Mouse (Mus musculus): ENCODE results near the gene Npff.

Npff gene

GRCm38 (mm10) chr15:102503924-102504782 lies 20.6 kb downstream of the Npff start:
- no peak for DNase-seq (ENCODE audit: low spot score)

DNA sequence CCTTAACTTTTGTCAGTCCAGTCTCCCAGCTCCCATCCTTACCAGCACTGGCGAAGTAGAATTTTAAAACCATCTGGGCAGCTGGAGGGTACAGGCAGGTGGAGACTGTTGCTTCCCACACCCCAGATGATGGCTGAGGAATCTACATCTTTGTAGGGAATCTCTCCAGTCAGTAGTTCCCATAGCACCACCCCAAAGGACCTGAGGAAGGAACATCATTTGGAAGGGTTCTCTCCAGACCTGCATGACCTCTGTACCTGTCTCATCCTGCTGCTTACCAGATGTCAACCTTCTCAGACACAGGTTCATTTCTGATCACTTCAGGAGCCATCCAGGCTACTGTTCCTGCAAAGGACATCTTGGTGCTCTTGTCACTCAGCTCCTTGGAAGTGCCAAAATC lies 21.3 kb downstream of the Npff start, which contains the start of gene Gm10337:
Gene Gm10337 (plus strand): TSS at position 276 of the 400 bp plus-strand sequence.
- DNase-seq (ENCODE audit: low spot score), result no peak

DNA sequence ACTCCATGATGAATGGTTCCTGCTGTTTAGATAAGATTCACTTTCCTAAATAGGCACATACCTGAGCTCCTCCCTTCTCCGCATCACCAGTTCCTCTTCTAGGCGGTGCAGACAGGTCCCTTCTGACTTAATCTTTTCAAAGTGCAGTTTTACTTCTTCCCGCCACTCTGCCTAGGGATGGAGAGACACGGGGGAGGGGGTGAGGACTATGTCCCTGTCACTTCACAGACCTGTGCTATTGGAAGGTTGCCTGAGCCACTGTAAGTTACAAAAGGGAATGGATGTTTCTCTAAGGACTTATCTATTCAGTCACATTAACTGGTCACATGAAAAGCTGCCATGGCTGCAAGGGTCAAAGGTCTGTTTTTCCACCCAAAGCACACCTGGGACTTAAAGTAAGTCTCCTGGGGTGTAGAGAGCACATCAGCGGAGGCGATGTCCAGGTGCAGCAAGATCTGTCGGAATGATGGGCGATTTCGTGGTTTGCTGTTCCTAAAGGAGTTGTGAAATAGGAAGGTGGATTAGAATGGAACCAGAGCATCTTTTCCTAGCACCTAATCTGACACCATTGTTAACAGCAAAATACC lies 22.4 kb downstream of the Npff start:
- DNase-seq (ENCODE audit: low spot score), result no peak

GRCm38 (mm10) chr15:102501084-102501814 lies 23.5 kb downstream of the Npff start:
- no peak for DNase-seq (ENCODE audit: low spot score)

DNA sequence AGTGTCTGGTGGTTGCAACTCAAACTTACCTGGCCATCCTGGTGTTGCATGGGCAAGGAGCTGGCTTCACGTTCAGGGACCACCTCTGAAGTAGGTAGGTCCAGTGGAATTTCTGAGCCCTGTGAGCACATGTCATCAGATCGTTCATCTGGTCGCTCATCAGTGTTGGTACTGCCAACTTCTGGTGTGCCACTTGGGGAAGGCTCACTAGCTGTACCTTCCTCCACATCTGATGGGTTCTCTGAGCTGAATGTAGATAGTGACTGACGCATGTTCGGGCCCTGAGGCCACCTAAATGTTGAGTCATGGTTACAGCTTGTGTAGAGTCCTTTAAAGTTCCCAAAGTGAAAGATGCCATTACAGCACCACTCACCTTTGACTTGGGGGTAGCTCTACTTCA lies 24.3 kb downstream of the Npff start:
- no peak for DNase-seq (ENCODE audit: low spot score)

DNA sequence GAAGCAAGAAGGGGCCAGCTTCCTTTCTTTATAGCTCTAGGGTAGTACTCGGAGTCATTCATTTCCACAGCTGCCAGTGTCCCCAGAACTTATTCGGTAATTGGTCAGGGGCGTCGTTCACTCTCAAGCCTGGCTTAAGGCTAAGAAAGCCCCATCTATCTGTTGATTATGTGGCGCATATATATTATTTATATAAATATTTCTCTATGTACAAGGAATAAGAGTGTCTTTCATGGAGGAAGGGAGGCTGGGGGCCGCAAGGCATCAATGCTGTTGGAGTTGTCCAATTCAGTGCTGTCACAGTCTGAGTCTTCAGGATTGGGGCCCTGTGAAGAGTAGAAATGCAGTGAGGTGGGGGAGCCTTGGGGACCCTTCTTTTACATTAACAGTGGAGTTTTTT lies 24.9 kb downstream of the Npff start:
- DNase-seq (ENCODE audit: low spot score), result no peak

DNA sequence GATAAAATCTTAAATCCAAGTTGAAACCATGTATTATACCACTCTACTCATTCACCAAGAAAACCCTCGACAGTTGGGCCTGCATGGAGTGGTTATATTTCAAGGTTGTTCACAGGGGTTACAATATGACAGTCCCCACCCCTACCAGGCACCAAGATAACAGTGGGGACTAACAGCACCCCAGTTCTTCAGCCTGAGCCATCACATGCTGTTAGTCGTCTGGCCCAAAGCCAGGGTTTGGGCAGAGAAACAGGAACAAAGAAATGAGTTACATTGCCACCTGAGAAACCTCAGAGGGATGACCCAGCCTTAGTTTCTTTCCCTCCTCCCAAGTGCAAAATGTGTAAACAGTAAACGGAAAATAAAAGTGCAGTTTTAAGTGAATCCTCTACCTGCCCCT lies 25.4 kb downstream of the Npff start:
- no peak for DNase-seq (ENCODE audit: low spot score)

DNA sequence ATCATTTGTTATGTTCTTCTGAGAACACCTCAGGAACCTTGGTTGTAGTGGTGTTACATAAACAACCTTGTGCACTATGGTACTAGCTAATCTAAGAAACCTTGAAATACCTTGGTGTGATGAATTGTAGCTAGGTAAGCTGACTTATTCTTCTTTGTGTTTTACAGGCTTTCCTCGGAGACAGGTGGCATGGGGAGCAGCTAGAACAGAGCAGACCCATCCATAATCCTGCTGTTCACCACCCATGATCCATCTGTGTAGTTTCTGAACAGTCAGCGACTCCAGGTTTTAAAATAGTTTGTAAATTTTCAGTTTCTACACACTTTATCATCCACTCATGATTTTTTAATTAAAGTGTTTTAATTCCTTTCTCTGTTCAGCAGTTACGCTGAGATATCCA lies 26.4 kb downstream of the Npff start:
- no peak for DNase-seq (ENCODE audit: low spot score)

GRCm38 (mm10) chr15:102487664-102488063 lies 37.1 kb downstream of the Npff start:
- no peak for DNase-seq (ENCODE audit: low spot score)

DNA sequence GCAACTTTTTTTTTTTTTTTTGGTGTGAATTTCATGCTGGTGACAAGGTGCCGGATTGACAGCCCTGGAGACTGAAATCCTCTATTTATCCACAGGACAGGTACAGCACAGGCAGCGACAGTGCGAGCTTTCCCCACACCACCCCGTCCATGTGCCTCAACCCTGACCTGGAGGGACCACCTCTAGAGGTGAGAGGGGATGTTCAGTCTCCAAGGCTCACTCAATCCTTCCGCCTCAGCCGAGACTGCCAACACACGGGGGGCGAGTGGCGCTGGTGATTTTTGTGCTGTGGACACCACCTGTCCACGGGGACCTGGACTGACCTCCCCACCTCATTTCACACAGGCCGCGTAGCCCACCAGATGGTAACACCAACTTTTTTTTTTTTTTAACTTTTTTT lies 38.9 kb downstream of the Npff start:
- no peak for DNase-seq (ENCODE audit: low spot score)

GRCm38 (mm10) chr15:102483136-102483535 lies 41.6 kb downstream of the Npff start:
- no peak for DNase-seq (ENCODE audit: low spot score)

DNA sequence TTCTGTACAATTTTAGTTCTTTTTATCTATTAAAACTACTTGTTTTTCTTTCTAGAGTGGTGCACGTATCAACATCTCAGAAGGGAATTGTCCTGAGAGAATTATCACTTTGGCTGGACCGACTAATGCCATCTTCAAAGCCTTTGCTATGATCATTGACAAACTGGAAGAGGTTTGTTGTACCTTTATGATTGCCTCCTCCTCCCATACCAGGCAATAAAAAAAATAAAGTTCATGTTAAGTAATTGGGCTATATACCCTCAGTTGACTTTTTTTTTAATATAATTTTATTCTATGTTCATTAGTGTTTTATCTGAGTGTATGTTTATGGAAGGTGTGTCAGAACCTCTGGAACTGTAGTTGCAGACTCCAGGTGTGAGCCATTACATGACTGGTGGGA lies 50.2 kb downstream of the Npff start:
- DNase-seq (ENCODE audit: low spot score), result no peak
